Mouse (Mus musculus): ENCODE data around the gene Gm28230.

DNA sequence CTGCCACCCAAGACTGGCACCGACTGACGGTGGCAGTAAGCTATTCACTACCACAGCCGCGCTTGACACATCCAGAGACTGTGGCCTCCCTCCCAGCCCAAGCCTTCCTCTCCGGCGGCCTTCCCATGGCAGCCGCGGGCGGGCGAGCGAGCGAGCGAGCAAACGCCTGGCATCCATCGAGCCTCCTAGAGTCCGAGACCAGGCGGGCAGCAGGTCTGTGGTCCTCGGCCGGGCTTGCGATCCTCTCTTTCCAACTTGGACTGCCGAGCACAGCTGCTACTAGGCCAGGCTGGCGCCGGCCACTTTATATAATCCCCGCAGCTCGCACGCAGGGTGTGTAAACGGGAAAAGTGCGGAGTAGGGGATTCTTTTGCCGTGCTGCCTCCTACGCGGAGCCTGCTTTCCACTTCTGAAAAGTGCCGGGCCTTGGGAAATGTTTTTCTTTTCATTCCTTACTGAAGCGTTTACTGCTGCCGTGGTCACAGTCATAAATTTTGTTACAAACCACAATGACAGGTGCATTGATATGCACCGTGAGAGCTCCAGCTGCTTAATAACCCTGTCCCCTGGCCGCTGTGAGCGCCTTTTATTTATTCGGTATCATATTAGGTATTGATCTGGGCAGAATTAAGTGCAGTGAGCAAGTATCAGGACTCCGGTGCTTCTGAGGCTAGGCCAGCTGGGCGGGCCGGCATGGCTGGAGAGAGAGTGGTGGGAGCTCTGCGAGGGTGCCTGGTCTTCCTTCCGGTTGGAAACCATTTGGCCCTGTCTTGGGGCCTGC lies 14.0 kb downstream of the Gm28230 start:
- TF ChIP-seq CTCF (IDR thresholded peaks at IDR 0.05; ENCODE audit: control insufficient read depth, insufficient read depth, low read length) (no peak), POLR2A (IDR thresholded peaks at IDR 0.05; ENCODE audit: borderline replicate concordance, control insufficient read depth, low read depth, low read length) (no peak)
